Mouse (Mus musculus): ENCODE data around the gene 1700001C19Rik. TPM values are rescaled to one million over a fixed set of nuclear protein-coding genes. Genes with fewer than 3 reads are reported as not detected.
A peak's percentile ranks its signal among the peaks of the same experiment; 100 is the strongest.

1700001C19Rik gene
- polyA plus RNA-seq (2015; fragmentation: Nextera tagmentation; extraction: Ambion mirVana): 7.5 and 7.8 TPM in 2 replicates

DNA sequence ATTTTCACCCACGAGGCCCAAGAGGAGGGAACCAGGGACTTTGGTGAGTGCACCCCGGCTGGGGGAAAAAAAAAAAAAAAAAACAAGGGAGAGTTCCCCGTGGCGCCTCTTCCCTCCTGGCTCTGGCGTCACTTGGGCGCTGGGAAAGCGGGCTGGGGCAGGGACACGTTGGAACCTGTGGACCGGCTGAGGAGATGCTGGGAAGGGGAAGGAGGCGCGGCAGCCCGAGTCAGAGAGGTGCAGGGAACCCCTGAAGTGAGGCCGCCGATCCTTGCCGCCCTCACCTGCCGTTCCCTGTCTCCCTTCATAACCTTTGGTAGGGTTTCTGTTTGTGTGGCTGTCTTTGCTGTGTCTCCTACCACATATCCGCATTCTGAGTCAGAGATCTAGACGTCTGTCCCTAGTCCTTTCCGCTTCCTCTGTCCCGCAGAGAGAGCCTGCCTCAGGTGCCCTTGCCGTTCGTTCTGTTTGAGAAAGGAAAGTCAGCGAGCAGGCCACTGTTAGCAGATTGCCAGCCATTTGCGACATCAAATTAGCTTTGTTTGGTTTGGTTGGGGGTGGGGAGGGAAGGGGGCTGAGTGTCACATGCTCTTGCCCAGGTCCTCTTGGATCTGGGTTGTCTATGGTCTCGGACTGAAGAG lies at the start of gene 1700001C19Rik:
1700001C19Rik (minus strand) TSS at position 470 of the 641 bp plus-strand sequence.
- Histone ChIP-seq H3K27ac (ENCODE audit: low read depth) (peak within 1 kb of the TSS; percentile 79), H3K4me3 (ENCODE audit: low read depth, low read length) (peak within 1 kb of the TSS; percentile 62), H3K36me3 (replicated peaks; ENCODE audit: insufficient read depth, low read length) (no peaks in the 10 kb centered on the region), H3K4me1 (ENCODE audit: insufficient read depth) (peaks cover 52% of the 10 kb centered on the region), H3K4me2 (ENCODE audit: low read depth, low read length) (peak within 1 kb of the TSS; percentile 88), H3K9me3 (ENCODE audit: low read length) (no peaks in the 10 kb centered on the region), H3K27me3 (ENCODE audit: insufficient read depth, low read length) (no peaks in the 10 kb centered on the region), H3K9ac (replicated peaks) (peak within 1 kb of the TSS; percentile 70)
- WGBS (ENCODE audit: insufficient replicate concordance): 5% methylated on average over 23 of the region's 25 CpGs
- ATAC-seq: peak; percentile 33
- DNase-seq: peak; percentile 60
- no peak for TF ChIP-seq EP300 (IDR thresholded peaks at IDR 0.05; ENCODE audit: low read depth)
- TF ChIP-seq CTCF (IDR thresholded peaks at IDR 0.05; ENCODE audit: low read depth): no peak

DNA sequence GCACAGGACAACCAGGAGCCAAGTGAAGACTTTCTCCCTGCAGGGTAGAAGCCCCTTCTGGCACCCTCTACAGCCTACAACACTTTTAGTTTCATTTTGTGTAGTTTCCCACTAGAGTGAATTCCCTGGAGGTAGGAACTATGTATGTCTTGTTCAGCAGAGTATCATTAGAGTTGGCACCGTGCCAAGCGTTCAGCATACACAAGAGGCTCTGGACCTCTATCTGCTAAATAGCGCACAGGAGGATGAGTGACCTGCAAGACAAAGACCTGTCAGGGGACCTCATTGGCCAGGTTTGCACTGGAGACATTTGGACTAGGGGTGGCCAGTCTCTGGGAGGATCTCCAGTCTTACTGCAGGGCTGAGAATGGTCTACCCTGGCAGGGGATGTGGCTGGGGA lies 48.6 kb upstream of the 1700001C19Rik start:
- H3K27ac ChIP-seq (ENCODE audit: low read depth): no peak overlapping the region
- WGBS (ENCODE audit: insufficient replicate concordance): 62% methylated on average over 3 of the region's 3 CpGs
- H3K9ac ChIP-seq (replicated peaks): peak overlapping the region; percentile 12; the same call in 1 of the 2 replicates
- H3K36me3 ChIP-seq (replicated peaks; ENCODE audit: insufficient read depth, low read length): peaks cover 26% of the 10 kb centered on the region
- H3K4me2 ChIP-seq (ENCODE audit: low read depth, low read length): no peak overlapping the region
- H3K9me3 ChIP-seq (ENCODE audit: low read length): no peaks in the 10 kb centered on the region
- DNase-seq: peak; percentile 54
- H3K4me1 ChIP-seq (ENCODE audit: insufficient read depth): peaks cover 17% of the 10 kb centered on the region
- no peak for ATAC-seq
- TF ChIP-seq CTCF (IDR thresholded peaks at IDR 0.05; ENCODE audit: low read depth) (no peak), EP300 (IDR thresholded peaks at IDR 0.05; ENCODE audit: low read depth) (no peak)
- H3K27me3 ChIP-seq (ENCODE audit: insufficient read depth, low read length): no peaks in the 10 kb centered on the region
- H3K4me3 ChIP-seq (ENCODE audit: low read depth, low read length): no peak overlapping the region

GRCm38 (mm10) chr17:47484993-47485392 lies 47.8 kb upstream of the 1700001C19Rik start:
- ATAC-seq (peak; percentile 33), DNase-seq (no peak)
- Histone ChIP-seq H3K27ac (ENCODE audit: low read depth) (peak overlapping the region; percentile 7), H3K4me1 (ENCODE audit: insufficient read depth) (peaks cover 17% of the 10 kb centered on the region), H3K4me2 (ENCODE audit: low read depth, low read length) (no peak overlapping the region), H3K9me3 (ENCODE audit: low read length) (no peaks in the 10 kb centered on the region), H3K27me3 (ENCODE audit: insufficient read depth, low read length) (no peaks in the 10 kb centered on the region), H3K4me3 (ENCODE audit: low read depth, low read length) (no peak overlapping the region), H3K36me3 (replicated peaks; ENCODE audit: insufficient read depth, low read length) (peaks cover 18% of the 10 kb centered on the region), H3K9ac (replicated peaks) (no peak overlapping the region)
- no peak for TF ChIP-seq CTCF (IDR thresholded peaks at IDR 0.05; ENCODE audit: low read depth)
- no peak for TF ChIP-seq EP300 (IDR thresholded peaks at IDR 0.05; ENCODE audit: low read depth)
- WGBS (ENCODE audit: insufficient replicate concordance): 16% methylated on average over 3 of the region's 3 CpGs

- Histone ChIP-seq H3K9ac (replicated peaks) (no peak overlapping the region), H3K27ac (ENCODE audit: low read depth) (peak overlapping the region; percentile 7), H3K4me3 (ENCODE audit: low read depth, low read length) (no peak overlapping the region), H3K27me3 (ENCODE audit: insufficient read depth, low read length) (no peaks in the 10 kb centered on the region), H3K4me2 (ENCODE audit: low read depth, low read length) (no peak overlapping the region), H3K9me3 (ENCODE audit: low read length) (no peaks in the 10 kb centered on the region), H3K4me1 (ENCODE audit: insufficient read depth) (peaks cover 17% of the 10 kb centered on the region), H3K36me3 (replicated peaks; ENCODE audit: insufficient read depth, low read length) (peaks cover 12% of the 10 kb centered on the region)
- TF ChIP-seq CTCF (IDR thresholded peaks at IDR 0.05; ENCODE audit: low read depth) (no peak), EP300 (IDR thresholded peaks at IDR 0.05; ENCODE audit: low read depth) (no peak)
- DNase-seq (no peak), ATAC-seq (peak; percentile 57)
- WGBS (ENCODE audit: insufficient replicate concordance): 8% methylated on average over 1 of the region's 1 CpGs
These were observed 47.2 kb upstream of the 1700001C19Rik start for GRCm38 (mm10) chr17:47484241-47484921.

DNA sequence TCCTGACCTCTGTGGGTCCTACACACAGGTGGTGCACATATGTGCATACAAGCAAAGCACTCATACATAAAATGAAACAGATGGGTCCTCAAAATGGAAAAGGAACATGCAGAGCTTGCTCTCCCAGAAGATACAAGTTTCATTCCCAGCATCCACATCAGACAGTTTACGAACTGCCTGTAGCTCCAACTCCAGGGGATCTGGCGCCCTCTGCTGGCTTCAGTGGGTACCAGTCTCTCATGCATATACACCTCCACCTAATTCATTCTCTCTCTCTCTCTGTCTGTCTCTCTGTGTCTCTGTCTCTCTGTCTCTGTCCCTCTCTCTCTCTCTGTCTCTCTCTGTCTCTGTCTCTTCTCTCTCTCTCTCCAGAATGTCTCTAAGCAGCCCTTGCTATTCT lies 45.2 kb upstream of the 1700001C19Rik start:
- DNase-seq (peak; percentile 88), ATAC-seq (no peak)
- Histone ChIP-seq H3K4me1 (ENCODE audit: insufficient read depth) (peaks cover 14% of the 10 kb centered on the region), H3K27me3 (ENCODE audit: insufficient read depth, low read length) (no peaks in the 10 kb centered on the region), H3K9ac (replicated peaks) (no peak overlapping the region), H3K27ac (ENCODE audit: low read depth) (no peak overlapping the region), H3K4me3 (ENCODE audit: low read depth, low read length) (no peak overlapping the region), H3K9me3 (ENCODE audit: low read length) (no peaks in the 10 kb centered on the region), H3K36me3 (replicated peaks; ENCODE audit: insufficient read depth, low read length) (no peaks in the 10 kb centered on the region), H3K4me2 (ENCODE audit: low read depth, low read length) (no peak overlapping the region)
- WGBS (ENCODE audit: insufficient replicate concordance): 34% methylated on average over 2 of the region's 2 CpGs
- TF ChIP-seq EP300 (IDR thresholded peaks at IDR 0.05; ENCODE audit: low read depth) (no peak), CTCF (IDR thresholded peaks at IDR 0.05; ENCODE audit: low read depth) (peak; percentile 94)

DNA sequence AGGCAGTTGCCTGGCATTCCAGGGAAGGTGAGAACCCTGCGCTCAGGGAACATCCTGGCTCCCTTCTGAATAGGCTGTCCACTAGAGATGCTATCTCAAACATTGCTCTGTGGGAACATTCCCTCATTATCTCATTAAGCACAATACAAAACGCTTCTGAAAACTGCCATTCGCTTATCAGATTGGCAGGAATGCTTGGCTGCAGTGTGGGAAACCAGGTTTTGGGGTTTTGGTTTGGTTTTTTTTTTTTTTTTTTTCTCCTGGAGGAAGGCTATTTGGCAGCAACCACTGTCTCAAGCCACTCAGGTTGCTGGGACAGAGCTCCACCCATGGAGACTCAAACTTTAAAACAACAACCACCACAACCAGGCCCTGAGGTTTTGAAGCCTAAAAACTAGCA lies 42.7 kb upstream of the 1700001C19Rik start:
- ATAC-seq: no peak
- Histone ChIP-seq H3K36me3 (replicated peaks; ENCODE audit: insufficient read depth, low read length) (no peaks in the 10 kb centered on the region), H3K27ac (ENCODE audit: low read depth) (no peak overlapping the region), H3K27me3 (ENCODE audit: insufficient read depth, low read length) (no peaks in the 10 kb centered on the region), H3K4me1 (ENCODE audit: insufficient read depth) (peaks cover 5% of the 10 kb centered on the region), H3K9me3 (ENCODE audit: low read length) (no peaks in the 10 kb centered on the region), H3K9ac (replicated peaks) (no peak overlapping the region), H3K4me2 (ENCODE audit: low read depth, low read length) (no peak overlapping the region), H3K4me3 (ENCODE audit: low read depth, low read length) (no peak overlapping the region)
- DNase-seq: no peak
- WGBS (ENCODE audit: insufficient replicate concordance): 60% methylated on average over 3 of the region's 3 CpGs
- TF ChIP-seq CTCF (IDR thresholded peaks at IDR 0.05; ENCODE audit: low read depth): no peak
- TF ChIP-seq EP300 (IDR thresholded peaks at IDR 0.05; ENCODE audit: low read depth): no peak

Data from liver, postnatal 0 days (tissue).